Mouse (Mus musculus) kidney, embryonic 14.5 days (tissue): Measurements from ENCODE around the gene Mogs. TPM values are rescaled to one million over a fixed set of nuclear protein-coding genes. Genes with fewer than 3 reads are reported as not detected.

Experiments used
- ATAC-seq: fragments of 200-750 bp; cut with Nextera tagmentation; 2 replicates; pipeline ENCODE4 v1.8.0; 2017; ENCODE audit warnings: moderate number of reproducible peaks, mild to moderate bottlenecking, moderate TSS enrichment, moderate library complexity; ENCODE audit not compliant: low FRiP score, low TSS enrichment
- H3K27ac ChIP-seq: fragments of 300-500 bp; sonication (generic); 2 replicates; pipeline ENCODE4 v1.5.1; 2014; ENCODE audit warnings: low read depth, mild to moderate bottlenecking, low read length, moderate library complexity, mixed read lengths
- H3K27me3 ChIP-seq: fragments of 300-500 bp; sonication (generic); 2 replicates; pipeline ENCODE4 v1.6.1; 2014; ENCODE audit warnings: mild to moderate bottlenecking, low read length; ENCODE audit not compliant: control insufficient read depth, insufficient read depth
- H3K36me3 ChIP-seq: fragments of 300-500 bp; sonication (generic); 2 replicates; pipeline ENCODE4 v1.6.1; 2014; ENCODE audit warnings: low read length, mixed read lengths; ENCODE audit not compliant: control insufficient read depth, insufficient read depth
- H3K4me1 ChIP-seq: fragments of 300-500 bp; sonication (generic); 2 replicates; pipeline ENCODE4 v1.6.1; 2014; ENCODE audit warnings: low read length, mixed read lengths; ENCODE audit not compliant: control insufficient read depth, insufficient read depth
- H3K4me2 ChIP-seq: fragments of 300-500 bp; sonication (generic); replicated peaks from 2 replicates; pipeline ENCODE4 v1.6.1; 2014; ENCODE audit warnings: low read depth, mild to moderate bottlenecking, low read length
- H3K4me3 ChIP-seq: fragments of 300-500 bp; sonication (generic); 2 replicates; pipeline ENCODE4 v1.5.1; 2014; ENCODE audit warnings: mild to moderate bottlenecking, low read length
- H3K9ac ChIP-seq: fragments of 300-500 bp; sonication (generic); 2 replicates; pipeline ENCODE4 v1.6.1; 2014; ENCODE audit warnings: low read depth, mild to moderate bottlenecking, low read length, moderate library complexity
- H3K9me3 ChIP-seq: fragments of 300-500 bp; sonication (generic); 2 replicates; pipeline ENCODE4 v1.6.1; 2016; ENCODE audit warnings: low read length; ENCODE audit not compliant: control insufficient read depth
- WGBS: fragments of 180-500 bp; shearing (Covaris S2); extraction: QIAGEN DNeasy Blood & Tissue Kit; methylation state at CpG from one replicate; pipeline ENCODE4 v1.1.7; 2014; 5-methylcytosine and 5-hydroxymethylcytosine counted together
- polyA plus RNA-seq: library from polyadenylated mRNA; unstranded; fragments of >200 nt; fragmentation: Nextera tagmentation; extraction: Ambion mirVana; gene quantifications from 2 replicates; pipeline ENCODE4 v1.2.1, GENCODE M21; 2014

The Mogs gene
- polyA plus RNA-seq, 1 experiment from 2014 or later: 57.4 TPM

DNA sequence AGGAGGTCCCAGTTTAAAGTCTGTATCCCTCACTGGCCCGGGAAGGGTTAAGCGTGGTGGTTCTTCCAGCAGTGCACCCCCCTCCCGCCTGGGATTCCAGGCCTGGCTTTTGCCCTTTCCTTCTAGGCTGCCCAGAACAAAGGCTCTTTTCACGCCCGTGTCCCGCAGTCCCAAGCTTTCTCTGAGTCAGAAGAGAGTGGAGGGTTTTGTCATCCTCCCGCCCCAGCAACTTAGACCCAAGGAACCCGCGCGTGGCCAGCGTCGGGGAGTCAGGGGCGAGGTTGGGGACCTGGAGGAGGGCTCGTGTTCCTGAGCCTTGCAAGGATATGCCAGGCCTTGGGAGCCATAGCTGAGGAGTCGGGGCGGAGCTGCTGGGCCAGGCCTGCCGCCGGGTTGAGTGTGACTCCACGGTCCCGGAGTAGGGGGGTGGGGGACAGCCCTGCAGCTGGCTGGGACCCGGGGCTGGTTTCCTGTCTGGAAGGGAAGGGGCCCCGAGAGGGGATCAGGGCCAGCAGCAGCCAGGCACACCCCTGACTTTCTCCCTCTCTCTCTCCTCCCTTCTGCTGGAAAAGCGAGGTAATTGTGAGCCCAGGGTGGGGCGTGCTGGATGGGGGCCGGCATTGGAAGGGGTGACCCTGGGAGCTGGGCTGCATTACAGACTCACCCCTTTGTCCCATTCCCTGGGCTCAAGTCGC, 21.7 kb downstream of the Mogs start:
- H3K4me3 ChIP-seq: peak overlapping the region; percentile 66
- under 1% methylated on average over 25 of the region's 26 CpGs for WGBS
- H3K27me3 ChIP-seq: no peaks in the 10 kb centered on the region
- no peaks in the 10 kb centered on the region for H3K9me3 ChIP-seq
- H3K4me2 ChIP-seq: peak overlapping the region; percentile 74
- H3K36me3 ChIP-seq: no peaks in the 10 kb centered on the region; the same call in 1 of the 2 replicates
- peaks cover 33% of the 10 kb centered on the region for H3K4me1 ChIP-seq
- ATAC-seq: peak; percentile 76
- H3K9ac ChIP-seq: peak overlapping the region; percentile 89
- H3K27ac ChIP-seq: peak overlapping the region; percentile 99

DNA sequence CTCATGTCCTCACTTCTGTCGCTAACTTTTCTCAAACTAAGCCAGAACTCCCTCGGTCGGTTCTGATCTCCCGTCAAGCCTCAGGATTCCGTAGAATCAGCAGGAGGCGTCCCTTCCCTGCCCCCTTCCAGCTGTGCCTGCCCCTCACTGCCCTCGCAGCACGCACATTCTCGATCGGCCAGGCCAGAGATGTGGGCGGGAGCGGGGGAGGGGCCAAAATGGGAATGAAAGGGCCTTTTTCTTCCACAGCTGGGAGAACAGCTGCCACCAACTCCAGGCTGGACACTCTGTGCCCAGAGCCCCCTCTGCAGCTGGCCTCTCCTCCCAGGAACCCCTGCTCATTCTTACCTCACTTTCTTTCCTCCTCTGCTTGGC, 22.3 kb downstream of the Mogs start:
- peak overlapping the region; percentile 66 for H3K4me3 ChIP-seq
- peaks cover 38% of the 10 kb centered on the region for H3K4me1 ChIP-seq
- no peaks in the 10 kb centered on the region for H3K27me3 ChIP-seq
- no peaks in the 10 kb centered on the region for H3K9me3 ChIP-seq
- under 1% methylated on average over 12 of the region's 12 CpGs for WGBS
- H3K9ac ChIP-seq: peak overlapping the region; percentile 89
- peak; percentile 84 for ATAC-seq
- peak overlapping the region; percentile 74 for H3K4me2 ChIP-seq
- peak overlapping the region; percentile 99 for H3K27ac ChIP-seq
- H3K36me3 ChIP-seq: no peaks in the 10 kb centered on the region; the same call in 1 of the 2 replicates

GRCm38 (mm10) chr6:83138056-83138455, 22.8 kb downstream of the Mogs start:
- H3K4me3 ChIP-seq: peak overlapping the region; percentile 66
- H3K9me3 ChIP-seq: no peaks in the 10 kb centered on the region
- peaks cover 38% of the 10 kb centered on the region for H3K4me1 ChIP-seq
- peak overlapping the region; percentile 74 for H3K4me2 ChIP-seq
- peaks cover 2% of the 10 kb centered on the region; the same call in 1 of the 2 replicates for H3K36me3 ChIP-seq
- peak overlapping the region; percentile 99 for H3K27ac ChIP-seq
- H3K9ac ChIP-seq: peak overlapping the region; percentile 89
- peak; percentile 51 for ATAC-seq
- WGBS: under 1% methylated on average over 11 of the region's 11 CpGs
- H3K27me3 ChIP-seq: no peaks in the 10 kb centered on the region

GRCm38 (mm10) chr6:83140044-83140443, 24.7 kb downstream of the Mogs start:
- ATAC-seq: no peak
- no peak overlapping the region for H3K27ac ChIP-seq
- 96% methylated on average over 8 of the region's 8 CpGs for WGBS
- no peak overlapping the region for H3K4me2 ChIP-seq
- H3K4me3 ChIP-seq: no peak overlapping the region
- peaks cover 32% of the 10 kb centered on the region for H3K4me1 ChIP-seq
- H3K9me3 ChIP-seq: no peaks in the 10 kb centered on the region
- no peak overlapping the region for H3K9ac ChIP-seq
- H3K36me3 ChIP-seq: peaks cover 3% of the 10 kb centered on the region; the same call in 1 of the 2 replicates
- no peaks in the 10 kb centered on the region for H3K27me3 ChIP-seq

DNA sequence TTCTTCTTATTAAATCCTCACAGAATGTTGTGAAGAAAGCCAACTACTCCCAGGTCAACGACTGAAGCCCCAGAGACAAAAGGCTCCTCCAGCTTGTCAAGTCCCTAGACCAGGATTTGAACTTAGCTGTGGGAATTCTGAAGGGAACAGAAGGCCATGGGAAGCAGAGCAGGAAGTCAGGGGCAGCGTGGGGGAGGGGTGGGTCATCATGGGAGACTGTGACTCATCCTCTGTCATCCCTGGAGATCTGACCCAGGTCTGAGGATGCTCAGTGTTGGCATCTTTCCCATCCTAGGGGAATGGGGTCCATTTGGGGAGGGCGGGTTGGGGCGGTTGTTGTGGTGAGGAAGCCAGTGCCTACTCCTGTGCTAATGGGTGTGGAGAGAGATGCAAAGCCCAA, 26.3 kb downstream of the Mogs start:
- H3K4me3 ChIP-seq: no peak overlapping the region
- no peaks in the 10 kb centered on the region for H3K27me3 ChIP-seq
- WGBS: 46% methylated on average over 4 of the region's 4 CpGs
- ATAC-seq: no peak
- H3K4me1 ChIP-seq: peaks cover 24% of the 10 kb centered on the region
- H3K36me3 ChIP-seq: peaks cover 3% of the 10 kb centered on the region; the same call in 1 of the 2 replicates
- H3K27ac ChIP-seq: no peak overlapping the region
- peak overlapping the region; percentile 61 for H3K4me2 ChIP-seq
- no peaks in the 10 kb centered on the region for H3K9me3 ChIP-seq
- H3K9ac ChIP-seq: no peak overlapping the region

GRCm38 (mm10) chr6:83142211-83142731, 27.0 kb downstream of the Mogs start:
- no peak for ATAC-seq
- Histone ChIP-seq H3K4me1 (peaks cover 26% of the 10 kb centered on the region), H3K27ac (no peak overlapping the region)

GRCm38 (mm10) chr6:83142886-83143285, 27.6 kb downstream of the Mogs start:
- 47% methylated on average over 11 of the region's 11 CpGs for WGBS
- ATAC-seq: no peak
- Histone ChIP-seq H3K27ac (no peak overlapping the region), H3K4me1 (peaks cover 25% of the 10 kb centered on the region), H3K27me3 (no peaks in the 10 kb centered on the region), H3K9me3 (no peaks in the 10 kb centered on the region), H3K36me3 (peaks cover 11% of the 10 kb centered on the region), H3K9ac (0 out of 2 replicates have a peak overlapping the region, but pooled peaks have one; percentile 7), H3K4me3 (no peak overlapping the region), H3K4me2 (no peak overlapping the region)

More at GRCm38 (mm10) chr6:83142211-83142731, 27.0 kb downstream of the Mogs start:
- H3K9me3 ChIP-seq: no peaks in the 10 kb centered on the region
- WGBS: 3% methylated on average over 38 of the region's 41 CpGs
- peak overlapping the region; percentile 61 for H3K4me2 ChIP-seq
- peaks cover 6% of the 10 kb centered on the region; the same call in 1 of the 2 replicates for H3K36me3 ChIP-seq
- peak overlapping the region; percentile 30 for H3K4me3 ChIP-seq
- peak overlapping the region; percentile 62 for H3K9ac ChIP-seq
- no peaks in the 10 kb centered on the region for H3K27me3 ChIP-seq

DNA sequence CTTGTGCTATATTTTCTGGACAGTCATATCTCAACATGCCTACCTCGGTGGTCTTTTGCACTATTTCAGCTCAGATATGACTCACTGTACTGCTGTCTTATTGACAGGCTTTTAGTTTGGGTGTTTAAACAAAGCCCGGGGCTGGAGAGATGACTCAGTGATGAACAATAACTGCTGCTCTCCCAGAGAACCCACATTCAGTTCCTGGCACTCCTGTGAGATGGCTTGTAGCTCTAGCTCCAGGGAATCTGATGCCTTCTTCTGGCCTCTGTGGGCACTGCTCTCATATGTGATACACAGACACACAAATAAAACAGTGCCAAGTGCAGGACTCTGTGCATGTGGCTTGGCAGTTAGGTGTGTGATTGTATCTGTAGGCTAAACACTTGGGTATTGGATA, 29.9 kb downstream of the Mogs start:
- H3K4me3 ChIP-seq: no peak overlapping the region
- H3K4me2 ChIP-seq: no peak overlapping the region
- H3K27ac ChIP-seq: no peak overlapping the region
- H3K27me3 ChIP-seq: no peaks in the 10 kb centered on the region
- H3K4me1 ChIP-seq: peaks cover 13% of the 10 kb centered on the region; the same call in 1 of the 2 replicates
- 81% methylated on average over 2 of the region's 2 CpGs for WGBS
- peaks cover 28% of the 10 kb centered on the region for H3K36me3 ChIP-seq
- H3K9ac ChIP-seq: no peak overlapping the region
- no peaks in the 10 kb centered on the region for H3K9me3 ChIP-seq
- ATAC-seq: no peak

DNA sequence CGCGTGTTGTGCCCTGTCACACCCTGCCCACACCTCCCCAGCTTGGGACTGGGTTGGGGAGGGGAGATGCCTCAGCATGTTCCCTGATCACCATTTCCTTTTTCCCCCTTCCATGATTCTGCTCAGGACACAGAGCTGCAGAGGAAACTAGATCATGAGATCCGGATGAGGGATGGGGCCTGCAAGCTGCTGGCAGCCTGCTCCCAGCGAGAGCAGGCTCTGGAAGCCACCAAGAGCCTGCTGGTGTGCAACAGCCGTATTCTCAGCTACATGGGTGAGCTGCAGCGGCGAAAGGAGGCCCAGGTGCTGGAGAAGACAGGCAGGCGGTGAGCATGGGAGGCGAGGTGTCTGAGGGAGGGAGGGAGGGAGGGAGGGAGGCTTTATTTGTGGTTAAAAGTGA, 30.5 kb downstream of the Mogs start:
- Histone ChIP-seq H3K9ac (no peak overlapping the region), H3K4me3 (no peak overlapping the region), H3K36me3 (peaks cover 34% of the 10 kb centered on the region), H3K27me3 (no peaks in the 10 kb centered on the region), H3K4me2 (no peak overlapping the region), H3K4me1 (peaks cover 13% of the 10 kb centered on the region; the same call in 1 of the 2 replicates), H3K27ac (0 out of 2 replicates have a peak overlapping the region, but pooled peaks have one; percentile 24), H3K9me3 (no peaks in the 10 kb centered on the region)
- 66% methylated on average over 9 of the region's 9 CpGs for WGBS
- ATAC-seq: no peak
